Mouse (Mus musculus): ENCODE results near the gene Wdpcp. TPM values are rescaled to one million over a fixed set of nuclear protein-coding genes. Genes with fewer than 3 reads are reported as not detected.

Gene Wdpcp
- total RNA-seq (2023) = 1 to 10 TPM; 1.8 to 2.6 TPM

GRCm38 (mm10) chr11:21571700-21572381 is at the start of gene Wdpcp, which contains the start of gene Mdh1:
Gene Wdpcp, plus strand, starts transcription at chr11:21572235.
Gene Mdh1, minus strand, starts transcription at chr11:21572367.

Other genes starting within 250 kb of the Wdpcp start
- gene Ugp2, start 201.0 kb upstream of the Wdpcp start, total RNA-seq (2023) = 100 to 1,000 TPM in 1 of 2 experiments, 10 to 100 TPM in 1; 96.9 to 101 TPM
- 10 to 100 TPM; 56.7 to 60.6 TPM for gene Mdh1, start 132 bp downstream of the Wdpcp start, total RNA-seq (2023)